Mouse (Mus musculus) testis, postnatal 10 days (tissue): ENCODE measurements around the gene Slc29a1.
"Not testable (repeated sequence)": the region's sequence is repeated elsewhere in the genome, so short reads cannot be mapped to it uniquely, and the experiment has no call there.

Experiments
- DNase-seq: peaks from one replicate; pipeline ENCODE4 v3.0.0; 2021; ENCODE audit warnings: low spot score

Gene Slc29a1

DNA sequence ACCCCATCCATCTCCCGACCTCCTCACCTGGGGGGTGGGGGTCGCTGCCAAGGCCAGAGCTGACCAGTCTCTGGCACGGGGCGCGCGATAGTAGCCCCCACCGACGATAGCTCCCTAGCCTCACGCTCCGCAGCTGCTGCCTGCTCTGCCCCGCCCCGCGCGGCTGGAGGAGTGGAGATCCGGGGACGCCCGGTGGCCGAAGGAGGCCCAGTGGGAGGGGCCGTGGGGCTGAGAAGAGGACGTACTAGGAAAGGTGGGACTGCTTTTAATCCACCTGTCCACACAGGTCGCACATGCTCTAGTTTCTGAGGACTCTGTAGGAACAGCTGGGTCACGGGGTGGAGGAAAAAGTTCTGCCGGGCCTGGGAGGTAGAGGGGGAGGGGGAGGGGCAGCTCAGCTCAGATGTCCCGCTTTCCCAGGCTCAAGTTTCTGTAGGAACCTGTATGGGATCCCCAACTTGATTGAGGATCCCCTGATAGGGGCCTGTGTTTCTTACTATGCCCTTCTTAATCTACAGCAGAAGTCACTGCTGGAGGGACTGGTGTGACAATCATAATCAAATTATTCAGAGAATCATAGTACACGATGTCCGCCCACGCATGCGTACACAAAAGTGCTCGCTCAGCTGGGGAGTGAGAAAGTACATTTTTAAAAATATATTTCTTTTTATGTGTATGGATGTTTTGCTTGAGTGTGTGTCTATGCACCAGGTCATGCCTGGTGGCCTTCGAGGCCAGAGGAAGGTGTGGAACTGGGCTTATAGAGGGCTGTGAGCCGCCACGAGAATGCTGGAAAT, at the start of gene Slc29a1:
Gene Slc29a1, minus strand, starts transcription at position 161 of the 797 bp plus-strand sequence.
- peak; percentile 89 for DNase-seq

DNA sequence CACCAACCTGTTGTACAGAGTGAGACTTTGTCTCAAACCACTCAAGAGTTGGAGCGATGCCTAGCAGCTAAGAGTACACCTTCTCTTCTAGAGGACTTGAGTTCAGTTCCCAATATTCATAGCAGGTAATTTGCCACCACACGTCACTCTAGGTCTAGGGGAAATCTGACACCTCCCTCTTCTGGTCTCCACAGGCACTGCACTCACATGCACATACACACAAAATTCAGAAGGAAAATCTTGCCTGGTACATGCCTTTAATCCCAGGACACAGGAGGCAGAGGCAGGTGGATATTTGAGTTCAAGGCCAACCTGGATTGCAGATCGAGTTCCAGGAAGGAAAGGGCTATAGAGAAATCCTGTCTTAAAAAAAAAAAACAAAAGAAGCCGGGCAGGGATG, 44.8 kb upstream of the Slc29a1 start:
- no peak for DNase-seq

DNA sequence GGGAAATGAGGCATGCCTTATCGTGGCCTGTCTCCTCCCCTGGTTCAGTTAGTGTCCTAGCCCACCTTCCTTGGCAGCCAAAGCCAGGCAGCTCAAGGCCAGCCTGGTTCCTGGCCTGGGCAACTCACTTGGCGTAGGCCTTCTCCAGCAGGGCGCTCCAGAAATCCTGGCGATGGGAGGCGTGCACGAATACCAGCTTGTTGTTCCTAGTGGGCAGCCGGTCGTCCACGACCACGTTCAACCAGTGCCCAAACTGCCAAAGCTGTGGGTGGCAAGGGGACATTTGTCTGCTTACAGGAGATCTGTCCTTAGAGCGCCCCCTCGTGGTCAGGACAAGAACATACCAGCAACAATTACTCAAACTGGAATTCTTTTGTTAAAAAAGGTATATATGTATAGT, 43.3 kb upstream of the Slc29a1 start:
- DNase-seq: peak; percentile 91

- DNase-seq: no peak
These were observed 42.6 kb upstream of the Slc29a1 start for GRCm38 (mm10) chr17:45641981-45642380.

GRCm38 (mm10) chr17:45638596-45639295, 39.3 kb upstream of the Slc29a1 start:
- DNase-seq: no peak

DNA sequence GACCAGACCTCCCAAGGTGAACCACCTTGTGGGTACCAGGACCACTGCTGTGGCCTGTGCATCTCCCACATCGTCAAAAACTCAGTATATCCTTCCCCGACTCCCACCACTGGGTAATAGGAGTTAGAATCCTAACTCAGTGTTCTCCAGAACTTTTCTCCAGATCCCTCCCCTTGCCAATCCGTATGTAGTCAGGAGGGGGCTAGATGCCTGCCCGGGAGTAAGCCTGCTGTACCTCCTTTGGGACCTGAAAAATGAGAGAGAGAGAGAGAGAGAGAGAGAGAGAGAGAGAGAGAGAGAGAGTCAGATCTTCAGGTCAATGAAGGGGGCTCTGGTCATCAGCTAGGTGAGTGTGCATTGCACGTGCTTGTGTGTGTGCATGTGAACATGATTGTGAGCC, 34.6 kb upstream of the Slc29a1 start:
- DNase-seq: no peak

GRCm38 (mm10) chr17:45631940-45632339, 32.5 kb upstream of the Slc29a1 start:
- no peak for DNase-seq

- no peak for DNase-seq
These were observed 31.6 kb upstream of the Slc29a1 start for GRCm38 (mm10) chr17:45630992-45631391.

DNA sequence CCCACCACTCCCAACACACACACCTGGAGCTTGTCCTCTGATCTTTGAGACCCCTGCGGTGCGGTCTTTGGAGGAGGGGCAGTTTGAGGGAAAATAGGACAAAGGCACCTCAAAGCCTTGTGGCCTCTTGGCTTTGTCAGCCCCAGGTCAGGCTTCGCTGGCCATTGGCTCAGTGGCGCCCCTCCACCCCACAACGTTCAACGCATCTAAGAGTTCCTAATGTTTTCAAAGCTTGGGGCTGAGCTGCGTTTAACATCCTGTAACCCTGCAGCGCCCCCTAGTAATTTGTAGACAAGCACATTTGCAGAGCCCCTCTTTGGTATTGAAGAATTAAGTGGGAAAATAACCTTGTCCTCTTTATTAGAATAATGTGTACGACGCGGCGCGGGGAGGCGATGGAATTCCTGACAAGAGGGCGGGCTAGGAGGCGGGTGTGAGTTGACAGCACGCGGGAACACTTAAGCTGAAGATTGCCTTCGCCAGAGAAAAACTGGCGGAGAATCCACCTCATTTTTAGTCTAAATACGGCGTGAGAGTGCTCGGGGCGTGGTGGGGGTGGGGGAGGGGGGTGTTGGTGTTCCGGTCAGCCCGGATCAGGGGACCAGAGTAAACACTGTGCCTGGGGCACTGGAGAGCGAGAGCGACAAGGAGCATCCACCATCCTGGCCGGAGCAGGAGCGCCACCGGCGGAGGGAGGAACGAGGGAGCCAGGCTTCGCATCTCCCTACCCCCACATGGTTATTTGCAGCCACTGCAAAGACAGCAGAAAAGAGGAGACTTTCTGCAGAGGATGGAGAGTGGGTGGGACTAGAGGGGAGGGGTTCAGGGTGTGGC, 30.7 kb upstream of the Slc29a1 start:
- peak; percentile 81 for DNase-seq

DNA sequence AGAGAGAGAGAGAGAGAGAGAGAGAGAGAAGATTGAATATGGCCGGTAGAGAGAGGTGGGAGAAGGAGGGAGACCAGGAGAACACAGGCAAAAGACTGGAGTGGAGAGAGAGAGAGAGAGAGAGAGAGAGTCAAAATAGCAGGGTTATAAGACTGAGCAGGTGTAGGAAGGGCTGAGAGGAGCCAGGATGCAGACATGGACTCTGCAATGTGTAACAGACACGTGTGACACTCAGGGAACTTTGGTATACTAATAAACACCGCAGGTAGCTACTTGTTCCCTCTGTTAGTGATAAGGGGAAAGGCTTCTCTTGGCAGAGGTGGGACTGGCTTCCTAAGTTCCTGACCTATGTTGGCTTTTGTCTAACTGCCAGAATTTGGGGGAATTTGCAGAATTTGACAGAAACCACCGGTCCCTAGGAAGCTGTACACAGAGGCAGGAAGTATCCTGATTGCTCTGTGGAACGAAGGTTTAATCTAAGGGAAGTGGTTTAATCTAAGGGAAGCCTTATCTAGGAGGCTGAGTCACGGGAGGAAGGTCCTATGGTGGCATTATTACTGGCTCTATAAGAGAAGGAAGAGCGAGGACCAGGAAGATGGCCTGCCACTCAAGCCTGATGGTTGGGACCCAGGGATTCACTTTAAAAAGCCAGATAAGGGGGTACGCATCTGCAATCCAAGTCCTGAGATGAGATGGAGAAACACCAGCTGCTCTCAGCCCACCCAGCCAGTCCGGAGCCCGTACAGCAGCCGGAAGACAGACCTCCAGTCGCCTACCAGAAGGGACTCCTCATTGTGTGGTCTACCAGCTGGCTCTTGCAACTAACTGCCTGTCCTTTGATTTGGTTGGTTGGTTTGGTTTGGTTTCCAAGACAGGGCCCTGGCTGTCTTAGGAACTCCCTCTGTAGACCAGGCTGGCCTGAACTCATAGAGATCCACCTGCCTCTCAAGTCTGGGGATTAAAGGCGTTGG, 29.8 kb upstream of the Slc29a1 start:
- DNase-seq: peak; percentile 53

DNA sequence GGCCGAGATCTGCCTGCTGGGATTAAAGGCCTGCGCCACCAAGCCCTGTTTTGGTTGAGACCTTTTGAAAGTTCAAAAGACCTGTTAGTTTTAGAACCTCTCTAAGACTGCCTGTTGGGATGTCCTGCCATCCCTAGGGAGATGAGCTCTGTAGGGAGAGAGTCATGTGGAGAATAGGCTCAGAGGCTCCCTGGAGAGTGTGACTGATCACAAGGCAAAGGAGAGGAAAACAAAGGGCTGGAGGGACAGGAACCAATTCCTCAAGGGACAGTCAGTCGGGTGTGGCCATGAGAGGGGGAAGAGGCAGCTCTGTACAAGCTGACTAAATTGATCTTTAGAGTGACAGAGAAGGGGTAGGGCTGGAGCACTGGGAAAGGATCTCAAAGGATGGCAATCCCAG, 28.8 kb upstream of the Slc29a1 start:
- DNase-seq: no peak

DNA sequence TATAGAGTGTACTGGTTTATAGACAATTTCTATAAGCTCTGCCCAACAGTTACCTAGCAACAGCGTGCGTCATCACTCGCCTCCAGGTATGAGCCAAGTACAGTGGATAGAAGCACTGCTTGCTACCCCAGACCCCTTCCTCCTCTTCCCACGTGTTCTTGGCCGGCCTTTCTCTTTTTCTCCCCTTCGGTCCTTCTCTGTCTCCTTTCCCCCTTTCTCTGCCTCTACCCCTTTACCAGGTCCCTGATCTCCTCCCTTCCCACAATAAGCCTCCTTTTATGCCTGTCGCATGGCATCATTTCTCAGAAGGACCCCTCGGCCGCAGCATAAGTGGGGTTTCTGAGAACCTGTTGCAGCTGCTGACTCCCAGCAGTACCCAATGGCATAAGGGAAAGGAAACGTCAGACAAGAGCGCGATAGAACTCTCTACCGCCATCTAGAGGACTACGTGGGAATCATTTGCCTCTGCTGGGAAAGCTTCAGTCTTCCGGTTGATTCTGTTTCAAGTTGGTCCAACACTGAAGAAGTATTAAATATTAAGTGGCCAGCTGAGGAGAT, 27.2 kb upstream of the Slc29a1 start:
- peak; percentile 72 for DNase-seq

DNA sequence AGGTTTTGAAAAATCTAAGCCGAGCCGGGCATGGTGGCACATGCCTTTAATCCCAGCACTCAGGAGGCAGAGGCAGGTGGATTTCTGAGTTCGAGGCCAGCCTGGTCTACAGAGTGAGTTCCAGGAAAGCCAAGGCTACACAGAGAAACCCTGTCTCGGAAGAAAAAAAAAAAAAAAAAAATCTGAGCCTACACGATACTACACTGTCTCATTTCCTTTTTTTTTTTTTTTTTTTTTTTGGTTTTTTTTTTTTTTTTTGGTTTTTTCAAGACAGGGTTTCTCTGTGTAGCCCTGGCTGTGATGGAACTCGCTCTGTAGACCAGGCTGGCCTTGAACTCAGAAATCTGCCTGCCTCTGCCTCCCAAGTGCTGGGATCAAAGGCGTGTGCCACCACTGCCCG, 24.0 kb upstream of the Slc29a1 start:
- not testable (repeated sequence) for DNase-seq

- no peak for DNase-seq
These were observed 20.2 kb upstream of the Slc29a1 start for GRCm38 (mm10) chr17:45619386-45620256.

- DNase-seq: no peak
These were observed 19.6 kb upstream of the Slc29a1 start for GRCm38 (mm10) chr17:45618941-45619385.

- no peak for DNase-seq
These were observed 18.2 kb upstream of the Slc29a1 start for GRCm38 (mm10) chr17:45617655-45618054.

GRCm38 (mm10) chr17:45616679-45617078, 17.3 kb upstream of the Slc29a1 start:
- DNase-seq: no peak

DNA sequence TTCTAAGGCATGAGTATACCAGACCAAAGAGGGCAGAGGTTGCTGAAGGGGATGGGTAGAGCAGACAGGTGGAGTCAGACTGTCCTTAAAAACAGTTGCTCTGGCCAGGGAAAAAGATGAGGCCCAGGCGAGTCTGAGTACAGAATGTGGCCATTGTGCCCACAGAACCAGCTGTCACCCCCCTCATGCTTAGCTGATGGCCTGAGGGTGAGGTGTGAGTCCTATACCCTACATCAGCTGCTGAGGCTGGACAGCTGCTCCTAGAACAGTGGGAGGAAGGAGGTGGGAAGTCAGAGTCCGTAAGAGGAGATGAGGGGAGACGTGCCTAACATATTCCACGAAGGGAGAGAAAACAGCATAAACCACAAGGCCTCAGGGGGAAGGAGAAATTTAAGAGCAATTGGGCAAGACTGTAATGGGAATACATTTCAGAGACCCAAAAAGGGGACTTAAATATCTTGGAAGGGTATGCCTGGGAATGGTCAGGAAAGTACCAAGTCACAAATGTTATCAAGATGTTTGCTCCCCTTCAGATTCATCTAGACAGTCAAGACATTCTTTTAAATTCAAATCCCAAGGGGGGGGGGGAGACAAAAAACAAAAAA, 16.7 kb upstream of the Slc29a1 start:
- no peak for DNase-seq

GRCm38 (mm10) chr17:45612921-45613320, 13.5 kb upstream of the Slc29a1 start:
- peak; percentile 35 for DNase-seq

DNA sequence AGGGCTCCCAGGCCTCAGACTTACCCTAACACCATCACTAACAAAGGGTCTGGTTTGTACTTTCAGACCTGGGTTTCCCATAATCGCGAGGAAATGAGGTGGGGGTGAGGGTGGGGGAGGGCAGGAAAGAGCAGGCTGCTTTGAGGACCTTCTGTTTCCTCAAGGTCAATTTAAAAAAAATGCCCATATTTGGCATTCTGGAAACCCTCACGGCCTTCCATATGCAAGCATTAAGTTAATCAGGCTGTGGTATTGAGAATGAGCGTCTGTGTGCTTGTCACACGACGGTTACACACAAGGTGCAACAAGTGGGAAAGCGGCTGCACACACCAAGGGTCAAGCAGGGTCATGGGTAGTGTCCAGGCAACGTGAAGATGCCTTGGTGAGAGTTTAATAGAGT, 12.6 kb upstream of the Slc29a1 start:
- DNase-seq: no peak
